Mouse (Mus musculus): Measurements from ENCODE around the gene Hfe.
"Not testable (repeated sequence)": the region's sequence is repeated elsewhere in the genome, so short reads cannot be mapped to it uniquely, and the experiment has no call there.

DNA sequence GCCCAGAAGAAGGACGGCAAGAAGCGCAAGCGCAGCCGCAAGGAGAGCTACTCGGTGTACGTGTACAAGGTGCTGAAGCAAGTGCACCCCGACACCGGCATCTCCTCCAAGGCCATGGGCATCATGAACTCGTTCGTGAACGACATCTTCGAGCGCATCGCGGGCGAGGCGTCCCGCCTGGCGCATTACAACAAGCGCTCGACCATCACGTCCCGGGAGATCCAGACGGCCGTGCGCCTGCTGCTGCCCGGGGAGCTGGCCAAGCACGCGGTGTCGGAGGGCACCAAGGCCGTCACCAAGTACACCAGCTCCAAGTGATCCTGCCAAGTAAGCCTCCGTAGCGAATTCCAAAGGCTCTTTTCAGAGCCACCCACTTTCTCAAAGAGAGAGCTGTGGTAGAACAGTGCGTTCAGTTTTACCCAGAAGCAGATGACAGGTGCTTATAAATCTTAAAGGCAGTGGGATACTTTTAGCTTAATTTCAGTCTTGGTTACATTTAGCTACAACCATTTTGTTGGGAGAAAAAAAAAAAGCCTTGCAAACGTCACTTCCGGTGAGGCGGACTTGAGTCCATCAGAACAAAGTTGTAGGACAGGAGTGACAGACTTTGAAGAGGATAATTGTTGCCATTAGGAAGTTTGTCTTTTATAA lies 26.2 kb downstream of the Hfe start:
- not testable (repeated sequence) for TF ChIP-seq POLR2A (IDR thresholded peaks at IDR 0.05; ENCODE audit: borderline replicate concordance, low read depth, low read length); CTCF (IDR thresholded peaks at IDR 0.05; ENCODE audit: low read depth, low read length)
